Mouse (Mus musculus) forebrain, postnatal 0 days (tissue): ENCODE measurements around the gene Fam166a. TPM values are rescaled to one million over a fixed set of nuclear protein-coding genes. Genes with fewer than 3 reads are reported as not detected.

Experiments used
- ATAC-seq: fragments of 200-750 bp; cut with Nextera tagmentation; 2 replicates; pipeline ENCODE4 v1.8.0; 2017; ENCODE audit warnings: mild to moderate bottlenecking, moderate library complexity
- DNase-seq: peaks from one replicate; pipeline ENCODE4 v3.0.0-alpha.2; 2015
- H3K27ac ChIP-seq: fragments of 300-500 bp; sonication (generic); 2 replicates; pipeline ENCODE4 v1.5.1; 2014; ENCODE audit warnings: low read depth, mild to moderate bottlenecking, antibody characterized with exemption, low read length, moderate library complexity, mixed read lengths
- H3K27me3 ChIP-seq: fragments of 300-500 bp; sonication (generic); 2 replicates; pipeline ENCODE4 v1.6.1; 2014; ENCODE audit warnings: mild to moderate bottlenecking, low read length, mixed read lengths; ENCODE audit not compliant: insufficient read depth
- H3K36me3 ChIP-seq: fragments of 300-500 bp; sonication (generic); 2 replicates; pipeline ENCODE4 v1.6.1; 2014; ENCODE audit warnings: mild to moderate bottlenecking, moderate library complexity; ENCODE audit not compliant: insufficient read depth
- H3K4me1 ChIP-seq: fragments of 300-500 bp; sonication (generic); 2 replicates; pipeline ENCODE4 v1.6.1; 2014; ENCODE audit warnings: antibody characterized with exemption; ENCODE audit not compliant: insufficient read depth
- H3K4me2 ChIP-seq: fragments of 300-500 bp; sonication (generic); 2 replicates; pipeline ENCODE4 v1.6.1; 2014; ENCODE audit warnings: low read depth, mild to moderate bottlenecking, moderate library complexity
- H3K4me3 ChIP-seq: fragments of 300-500 bp; sonication (generic); 2 replicates; pipeline ENCODE4 v1.5.1; 2014; ENCODE audit warnings: low read depth, low read length, mixed read lengths
- H3K9ac ChIP-seq: fragments of 300-500 bp; sonication (generic); 2 replicates; pipeline ENCODE4 v1.6.1; 2014; ENCODE audit warnings: mild to moderate bottlenecking
- H3K9me3 ChIP-seq: fragments of 300-500 bp; sonication (generic); 2 replicates; pipeline ENCODE4 v1.6.1; 2016; ENCODE audit warnings: low read length
- CTCF ChIP-seq: sonication (generic); IDR thresholded peaks from 2 replicates; pipeline ENCODE4 v1.5.1; 2016; ENCODE audit warnings: antibody characterized with exemption, control low read depth, low read depth
- WGBS: fragments of 180-500 bp; shearing (Covaris S2); extraction: QIAGEN DNeasy Blood & Tissue Kit; methylation state at CpG from one replicate; pipeline ENCODE4 v1.1.7; 2014; 5-methylcytosine and 5-hydroxymethylcytosine counted together
- polyA plus RNA-seq: library from polyadenylated mRNA; unstranded; fragments of >200 nt; fragmentation: Nextera tagmentation; extraction: Ambion mirVana; gene quantifications from 2 replicates; pipeline ENCODE4 v1.2.1, GENCODE M21; 2015
- total RNA-seq: library from RNA; depleted of rRNA; stranded (reverse); fragments of >200 nt; gene quantifications from 2 replicates; pipeline ENCODE4 v1.2.3, GENCODE M21; 2014

Fam166a gene
- total and polyA plus RNA-seq, 2 experiments from 2014 or later, result not detected

GRCm38 (mm10) chr2:25184496-25184895 lies 34.0 kb upstream of the Fam166a start:
- 0 out of 2 replicates have a peak, but pooled peaks cover 13% of the 10 kb centered on the region for H3K4me1 ChIP-seq
- no peak overlapping the region for H3K4me2 ChIP-seq

GRCm38 (mm10) chr2:25185625-25186574 lies 32.6 kb upstream of the Fam166a start:
- Histone ChIP-seq H3K4me1 (0 out of 2 replicates have a peak, but pooled peaks cover 13% of the 10 kb centered on the region), H3K9ac (peak overlapping the region; percentile 77), H3K27me3 (no peaks in the 10 kb centered on the region), H3K27ac (peak overlapping the region; percentile 85), H3K4me3 (peak overlapping the region; percentile 52), H3K4me2 (peak overlapping the region; percentile 83), H3K9me3 (no peaks in the 10 kb centered on the region), H3K36me3 (no peaks in the 10 kb centered on the region)
- ATAC-seq (peak; percentile 81), DNase-seq (peak; percentile 81)
- peak; percentile 93 for TF ChIP-seq CTCF
- 6% methylated on average over 64 of the region's 64 CpGs for WGBS

More at GRCm38 (mm10) chr2:25184496-25184895, 34.0 kb upstream of the Fam166a start:
- Histone ChIP-seq H3K27ac (no peak overlapping the region), H3K9ac (no peak overlapping the region), H3K9me3 (no peaks in the 10 kb centered on the region), H3K27me3 (no peaks in the 10 kb centered on the region), H3K4me3 (no peak overlapping the region), H3K36me3 (no peaks in the 10 kb centered on the region)
- no peak for TF ChIP-seq CTCF
- 91% methylated on average over 7 of the region's 7 CpGs for WGBS
- ATAC-seq, result no peak
- no peak for DNase-seq

GRCm38 (mm10) chr2:25186575-25186930 lies 32.0 kb upstream of the Fam166a start:
- H3K4me2 ChIP-seq, result peak overlapping the region; percentile 83
- no peak overlapping the region for H3K27ac ChIP-seq
- H3K4me1 ChIP-seq, result 0 out of 2 replicates have a peak, but pooled peaks cover 13% of the 10 kb centered on the region
- 0 out of 2 replicates have a peak overlapping the region, but pooled peaks have one; percentile 77 for H3K9ac ChIP-seq
- no peak for TF ChIP-seq CTCF
- H3K27me3 ChIP-seq, result no peaks in the 10 kb centered on the region
- H3K9me3 ChIP-seq, result no peaks in the 10 kb centered on the region
- ATAC-seq, result 0 out of 2 replicates have a peak, but pooled peaks have one; percentile 3
- H3K4me3 ChIP-seq, result peak overlapping the region; percentile 52
- DNase-seq, result no peak
- no peaks in the 10 kb centered on the region for H3K36me3 ChIP-seq
- 26% methylated on average over 5 of the region's 5 CpGs for WGBS

GRCm38 (mm10) chr2:25187841-25188240 lies 30.7 kb upstream of the Fam166a start:
- 85% methylated on average over 6 of the region's 6 CpGs for WGBS
- ATAC-seq, result no peak

GRCm38 (mm10) chr2:25193330-25193770 lies 25.2 kb upstream of the Fam166a start:
- Histone ChIP-seq H3K27me3 (peaks cover 6% of the 10 kb centered on the region; the same call in 1 of the 2 replicates), H3K4me3 (no peak overlapping the region), H3K27ac (no peak overlapping the region), H3K36me3 (peaks cover 6% of the 10 kb centered on the region), H3K4me2 (no peak overlapping the region), H3K9ac (no peak overlapping the region), H3K4me1 (no peaks in the 10 kb centered on the region), H3K9me3 (no peaks in the 10 kb centered on the region)
- 2% methylated on average over 6 of the region's 6 CpGs for WGBS
- DNase-seq (peak; percentile 87), ATAC-seq (peak; percentile 87)
- TF ChIP-seq CTCF, result peak; percentile 97

More at GRCm38 (mm10) chr2:25187841-25188240, 30.7 kb upstream of the Fam166a start:
- H3K4me1 ChIP-seq, result 0 out of 2 replicates have a peak, but pooled peaks cover 6% of the 10 kb centered on the region
- H3K9me3 ChIP-seq, result no peaks in the 10 kb centered on the region
- no peak overlapping the region for H3K4me2 ChIP-seq
- H3K36me3 ChIP-seq, result no peaks in the 10 kb centered on the region
- no peak overlapping the region for H3K27ac ChIP-seq
- no peak for DNase-seq
- H3K9ac ChIP-seq, result no peak overlapping the region
- TF ChIP-seq CTCF, result no peak
- no peak overlapping the region for H3K4me3 ChIP-seq
- no peaks in the 10 kb centered on the region for H3K27me3 ChIP-seq

- no peak for TF ChIP-seq CTCF
- H3K4me1 ChIP-seq, result no peaks in the 10 kb centered on the region
- no peak overlapping the region for H3K9ac ChIP-seq
- no peak for DNase-seq
- H3K4me2 ChIP-seq, result no peak overlapping the region
- H3K36me3 ChIP-seq, result peaks cover 12% of the 10 kb centered on the region
- no peak overlapping the region for H3K27ac ChIP-seq
- ATAC-seq, result no peak
- no peak overlapping the region for H3K4me3 ChIP-seq
- WGBS, result 77% methylated on average over 5 of the region's 5 CpGs
- peaks cover 6% of the 10 kb centered on the region; the same call in 1 of the 2 replicates for H3K27me3 ChIP-seq
- no peaks in the 10 kb centered on the region for H3K9me3 ChIP-seq
Measured at GRCm38 (mm10) chr2:25194006-25194405, 24.5 kb upstream of the Fam166a start.
